15 mouse cellular contexts compared by ENCODE assay signal in the genomic region with DNA sequence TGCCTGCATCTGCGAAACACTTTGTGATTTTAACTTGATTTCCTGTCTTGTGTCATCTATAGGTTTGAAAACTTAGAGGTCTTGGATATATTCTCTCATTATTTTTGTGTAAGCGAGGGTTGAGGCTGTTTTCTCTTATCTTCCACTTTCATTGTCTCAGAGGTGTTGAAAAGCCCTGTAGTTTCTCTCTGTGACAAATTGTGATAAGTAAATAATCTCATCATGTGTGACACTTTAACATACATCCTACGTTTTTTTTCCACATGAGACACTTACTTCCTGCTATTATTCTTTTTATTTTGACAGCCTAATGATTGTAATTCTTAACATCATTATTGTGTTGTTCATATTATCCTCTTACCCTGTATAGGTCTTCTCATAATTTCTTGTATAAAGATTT.
"Had no signal": no experiment of that assay in that cellular context is flagged by ENCODE, and none has a peak within 500 bp of the region (broad histone marks: within the 10 kb centered on the region; RNA-seq: fewer than 3 reads in every experiment).

No protein-coding gene starts in this region.

- H3K4me1 ChIP-seq: stomach, embryonic 15.5 days had no signal

- H3K9me3 ChIP-seq: neural tube, embryonic 15.5 days; stomach, embryonic 15.5 days had no signal

- DNase-seq: retina, postnatal 1 day; right cerebral cortex, adult 18-20 months; right cerebral cortex, postnatal 14 days; right cerebral cortex, postnatal 25 days; right cerebral cortex, postnatal 4 days; spleen, adult 18-20 months; thymus, adult 18-20 months; thymus, adult 2 months; thymus, postnatal 14 days; thymus, postnatal 25 days; thymus, postnatal 36 days; thymus, postnatal 4 days had no signal

- H3K4me3 ChIP-seq: neural tube, embryonic 15.5 days; stomach, embryonic 15.5 days had no signal

- H3K27me3 ChIP-seq: neural tube, embryonic 15.5 days; stomach, embryonic 15.5 days had no signal

- H3K4me2 ChIP-seq: neural tube, embryonic 15.5 days; stomach, embryonic 15.5 days had no signal

- H3K27ac ChIP-seq: neural tube, embryonic 15.5 days; stomach, embryonic 15.5 days; stomach, postnatal 0 days had no signal

- H3K36me3 ChIP-seq: neural tube, embryonic 15.5 days; stomach, embryonic 15.5 days had no signal

- H3K9ac ChIP-seq: neural tube, embryonic 15.5 days; stomach, embryonic 15.5 days had no signal
